Mouse (Mus musculus): ENCODE results near the gene Spock1.

Gene Spock1

DNA sequence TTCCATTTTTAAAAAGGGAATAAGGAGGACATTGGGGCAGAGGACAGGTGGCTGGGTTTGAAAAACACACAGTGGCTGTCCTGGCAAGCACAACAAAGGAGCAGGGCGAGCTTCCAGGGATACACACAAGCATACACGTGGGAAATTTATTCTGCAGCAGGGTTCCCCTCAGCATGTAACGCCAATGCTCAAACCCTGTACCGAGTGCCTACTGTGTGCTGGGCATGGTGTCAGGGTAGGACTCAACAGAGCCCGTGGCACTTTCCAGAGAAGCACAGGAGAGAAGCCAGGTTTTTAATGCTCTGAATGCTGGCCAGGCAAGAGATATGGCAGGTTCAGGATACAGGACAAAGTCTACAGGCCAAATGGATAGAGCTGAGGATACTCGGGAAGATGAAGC lies 101.8 kb downstream of the Spock1 start:
- DNase-seq (ENCODE audit: low read depth, low spot score), result no peak

- no peak for DNase-seq (ENCODE audit: low read depth, low spot score)
These were observed 109.5 kb downstream of the Spock1 start for GRCm38 (mm10) chr13:57798633-57799032.

- no peak for DNase-seq (ENCODE audit: low read depth, low spot score)
These were observed 111.0 kb downstream of the Spock1 start for GRCm38 (mm10) chr13:57796951-57797692.

DNA sequence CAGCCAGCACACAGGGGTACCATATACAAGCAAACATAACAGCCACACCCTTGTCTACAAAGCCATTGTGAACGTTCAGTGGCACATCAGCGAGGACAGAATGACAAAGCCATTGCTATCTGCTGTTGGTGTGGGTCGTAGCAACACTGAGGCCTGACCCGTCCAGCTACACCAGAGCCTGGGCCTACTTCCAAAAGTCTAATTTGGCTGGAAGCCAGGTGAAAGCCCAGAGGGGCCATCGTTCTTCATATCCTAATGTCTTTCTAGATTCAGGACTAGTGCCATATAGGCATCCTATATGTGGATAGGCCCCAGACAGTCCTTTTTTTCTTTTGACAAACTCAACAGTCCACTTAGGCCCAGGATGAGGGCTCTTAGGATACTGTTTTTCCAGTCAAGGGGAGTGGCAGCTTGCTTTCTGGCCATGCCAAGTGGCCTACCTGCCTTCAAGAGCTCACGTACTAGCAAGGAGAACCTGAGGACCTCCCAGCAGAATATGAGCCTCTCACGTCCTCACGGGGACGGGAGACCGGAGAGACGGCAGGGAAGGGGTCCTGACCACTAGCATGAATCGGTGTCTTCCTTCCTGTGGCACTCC lies 114.4 kb downstream of the Spock1 start:
- DNase-seq (ENCODE audit: low read depth, low spot score), result no peak

DNA sequence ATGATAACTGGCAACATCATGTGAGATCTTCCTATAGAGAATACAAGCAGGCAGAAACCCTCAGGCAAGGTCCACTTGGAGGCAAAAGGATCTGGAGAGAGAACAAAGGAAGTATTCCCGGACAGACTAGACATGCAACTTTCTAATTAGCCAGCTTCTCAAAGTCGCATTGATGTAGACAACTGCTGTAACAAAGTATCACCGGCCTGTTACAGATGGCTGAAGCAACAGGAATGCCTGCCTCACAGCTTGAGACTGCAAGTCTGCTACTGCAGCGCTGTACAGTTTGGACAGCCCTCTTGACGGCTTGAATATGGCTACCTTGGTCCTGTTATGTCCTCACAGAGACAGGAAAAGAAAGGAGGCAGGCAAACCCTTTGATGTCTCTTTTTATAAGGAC lies 118.3 kb downstream of the Spock1 start:
- no peak for DNase-seq (ENCODE audit: low read depth, low spot score)

- DNase-seq (ENCODE audit: low read depth, low spot score), result no peak
These were observed 119.8 kb downstream of the Spock1 start for GRCm38 (mm10) chr13:57788299-57788698.

- DNase-seq (ENCODE audit: low read depth, low spot score), result no peak
These were observed 121.9 kb downstream of the Spock1 start for GRCm38 (mm10) chr13:57786278-57786677.

DNA sequence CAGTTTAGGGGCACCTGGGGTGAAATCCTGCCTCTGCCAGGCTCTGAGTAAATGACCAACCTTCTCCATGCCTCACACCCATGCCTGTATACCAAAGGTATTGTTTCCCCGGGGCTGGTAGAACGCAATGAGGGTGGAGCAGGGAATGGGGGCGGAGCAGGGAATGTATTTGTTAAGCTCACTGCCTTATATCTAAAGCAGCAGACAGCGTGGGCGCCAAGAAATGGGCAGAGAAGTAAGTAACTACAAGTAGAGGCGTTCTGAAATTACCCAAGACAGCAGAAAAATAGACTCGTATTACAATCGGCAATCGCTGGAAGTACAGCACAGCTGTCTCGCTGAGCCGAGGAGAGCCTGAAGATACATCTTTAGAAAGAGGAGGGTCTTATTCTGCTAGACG lies 125.2 kb downstream of the Spock1 start:
- DNase-seq (ENCODE audit: low read depth, low spot score), result no peak

DNA sequence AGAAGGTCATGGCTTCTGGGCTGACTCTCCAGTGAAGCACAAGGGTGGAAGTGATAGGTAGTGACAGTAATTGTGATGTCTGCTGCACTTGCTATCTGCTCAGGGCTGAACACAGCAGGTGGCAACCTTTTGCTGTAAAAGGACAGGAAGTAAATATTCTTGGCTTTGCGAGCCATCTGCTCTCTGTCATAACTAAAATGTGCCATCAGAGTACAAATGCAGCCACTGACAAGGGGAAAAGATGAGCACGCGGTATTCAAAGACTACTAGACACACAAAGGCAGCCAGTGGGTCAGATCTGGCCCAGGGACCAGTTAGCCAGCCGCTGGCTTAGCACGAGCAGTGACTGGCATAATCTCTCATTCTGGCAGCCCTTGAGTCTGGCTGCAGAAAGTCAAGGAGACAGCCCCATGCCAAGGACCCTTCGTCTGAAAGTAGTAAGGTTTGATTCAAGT lies 126.0 kb downstream of the Spock1 start:
- DNase-seq (ENCODE audit: low read depth, low spot score), result no peak

DNA sequence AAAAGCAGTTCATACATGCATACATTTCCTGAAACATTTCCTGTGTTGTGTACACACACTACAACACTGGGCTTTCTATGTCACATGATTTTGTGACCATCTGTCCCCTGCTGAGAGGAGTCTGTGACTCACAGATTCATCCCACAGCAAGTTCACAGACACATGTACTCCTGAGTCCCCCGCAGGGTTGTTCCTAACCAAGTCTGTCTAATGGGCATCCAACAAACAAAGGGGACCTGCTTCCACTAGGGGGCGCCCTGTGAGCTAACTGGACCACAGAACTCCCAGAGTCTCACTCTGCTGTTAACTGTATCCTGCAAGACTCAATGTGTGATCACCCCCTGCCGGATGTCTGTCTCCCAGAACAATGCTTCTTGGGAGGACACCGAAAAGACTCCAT lies 129.0 kb downstream of the Spock1 start:
- DNase-seq (ENCODE audit: low read depth, low spot score), result no peak

GRCm38 (mm10) chr13:57778524-57778923 lies 129.6 kb downstream of the Spock1 start:
- DNase-seq (ENCODE audit: low read depth, low spot score), result no peak

GRCm38 (mm10) chr13:57771998-57772397 lies 136.1 kb downstream of the Spock1 start:
- no peak for DNase-seq (ENCODE audit: low read depth, low spot score)

- no peak for DNase-seq (ENCODE audit: low read depth, low spot score)
These were observed 141.4 kb downstream of the Spock1 start for GRCm38 (mm10) chr13:57766721-57767120.

- DNase-seq (ENCODE audit: low read depth, low spot score), result no peak
These were observed 147.0 kb downstream of the Spock1 start for GRCm38 (mm10) chr13:57761122-57761521.

- DNase-seq (ENCODE audit: low read depth, low spot score), result no peak
These were observed 147.5 kb downstream of the Spock1 start for GRCm38 (mm10) chr13:57760618-57761017.

DNA sequence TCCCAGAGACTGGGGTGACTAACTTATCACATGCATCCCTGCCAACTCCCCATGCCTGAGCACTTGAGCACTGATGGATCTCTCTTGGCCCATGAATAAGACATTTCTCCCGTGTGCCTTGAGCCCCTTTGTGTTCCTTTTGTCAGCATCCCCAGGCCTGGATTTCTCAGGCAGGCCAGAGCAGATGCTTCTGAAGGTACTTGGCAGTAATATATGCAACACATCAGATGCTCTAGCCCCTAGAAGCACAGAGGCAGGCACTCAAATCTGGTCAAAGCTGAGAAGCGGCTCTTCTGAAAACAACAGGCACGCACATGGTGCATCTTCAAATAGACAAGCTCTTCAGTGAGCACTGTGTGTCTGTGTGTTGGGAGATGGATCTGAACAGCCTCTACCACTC lies 151.8 kb downstream of the Spock1 start:
- no peak for DNase-seq (ENCODE audit: low read depth, low spot score)

- DNase-seq (ENCODE audit: low read depth, low spot score), result no peak
These were observed 157.3 kb downstream of the Spock1 start for GRCm38 (mm10) chr13:57750831-57751230.

DNA sequence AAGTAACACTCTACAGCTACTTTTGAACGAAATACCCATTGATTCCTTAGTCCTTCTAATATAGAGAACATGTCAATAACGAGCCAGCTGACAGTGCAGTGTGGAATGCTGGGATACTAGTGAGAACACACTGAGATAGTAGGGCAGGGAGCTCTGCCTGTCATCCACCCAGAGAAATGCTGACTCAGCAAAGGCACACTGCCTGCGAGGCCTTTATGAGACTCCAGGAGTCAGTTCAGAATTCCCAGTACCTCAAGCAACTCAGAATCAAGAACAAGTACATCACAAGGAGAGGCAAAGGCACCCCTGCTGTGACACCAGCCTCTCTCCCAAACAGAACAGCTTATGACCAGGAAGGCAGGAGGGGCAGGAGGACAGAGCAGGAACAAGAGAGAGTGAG lies 163.5 kb downstream of the Spock1 start:
- no peak for DNase-seq (ENCODE audit: low read depth, low spot score)

DNA sequence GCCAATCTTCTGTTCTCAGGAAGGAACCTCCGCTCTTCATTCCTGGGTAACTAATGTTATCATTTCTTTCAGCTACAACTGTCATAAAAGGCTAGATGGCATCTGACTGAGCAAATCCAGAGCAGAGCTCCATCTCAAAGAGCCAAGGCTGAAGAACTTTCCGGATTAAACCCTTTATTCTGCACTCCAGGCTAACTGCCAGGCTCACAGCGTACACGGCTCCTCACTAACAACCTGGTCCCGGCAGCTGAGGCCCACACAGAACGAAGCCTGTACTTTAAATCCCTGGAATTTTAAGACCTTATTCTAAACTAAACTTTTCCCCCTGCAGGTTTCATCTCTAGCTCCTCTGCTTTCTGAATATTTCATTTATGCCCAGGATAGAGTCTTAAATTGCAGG lies 166.9 kb downstream of the Spock1 start:
- DNase-seq (ENCODE audit: low read depth, low spot score), result no peak

DNA sequence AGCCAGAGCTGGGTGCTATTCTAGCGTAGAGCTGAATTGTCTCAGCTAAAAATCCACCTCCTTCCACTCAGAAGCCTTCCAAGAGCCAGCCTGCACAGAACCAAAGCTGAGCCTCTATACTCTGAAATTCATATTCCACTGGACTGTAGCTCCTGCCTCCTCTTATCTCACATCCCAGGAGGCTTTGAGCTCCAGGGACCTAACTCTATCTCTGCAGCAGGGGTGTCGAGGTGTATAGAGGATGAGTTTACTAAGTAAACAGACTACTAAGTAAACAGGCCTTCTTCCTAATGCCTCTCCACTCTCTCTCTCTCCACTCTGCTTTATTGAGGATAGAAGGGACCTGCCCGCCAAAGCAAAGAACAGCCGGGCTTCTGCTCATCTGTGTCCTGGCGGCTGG lies 167.7 kb downstream of the Spock1 start:
- no peak for DNase-seq (ENCODE audit: low read depth, low spot score)

- DNase-seq (ENCODE audit: low read depth, low spot score), result no peak
These were observed 172.1 kb downstream of the Spock1 start for GRCm38 (mm10) chr13:57736060-57736459.

DNA sequence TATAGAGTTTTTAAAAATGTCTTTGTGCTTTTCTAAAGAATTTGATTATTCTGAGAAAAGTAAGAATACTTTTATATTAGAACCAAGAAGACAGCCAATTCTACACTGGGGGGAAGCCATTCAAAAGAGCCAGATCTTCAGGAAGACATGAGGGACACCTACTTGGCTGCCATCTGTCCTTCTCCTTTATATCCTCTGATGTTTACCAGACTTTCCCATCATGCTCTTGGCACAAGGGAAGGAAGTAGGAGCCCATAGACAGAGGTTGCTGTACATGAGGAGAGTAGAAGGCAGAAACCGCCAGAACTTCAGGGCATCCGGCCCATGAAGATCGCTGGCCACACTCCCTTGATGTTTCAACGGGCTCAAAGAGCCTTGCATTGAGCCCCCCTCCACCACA lies 173.6 kb downstream of the Spock1 start:
- no peak for DNase-seq (ENCODE audit: low read depth, low spot score)

DNA sequence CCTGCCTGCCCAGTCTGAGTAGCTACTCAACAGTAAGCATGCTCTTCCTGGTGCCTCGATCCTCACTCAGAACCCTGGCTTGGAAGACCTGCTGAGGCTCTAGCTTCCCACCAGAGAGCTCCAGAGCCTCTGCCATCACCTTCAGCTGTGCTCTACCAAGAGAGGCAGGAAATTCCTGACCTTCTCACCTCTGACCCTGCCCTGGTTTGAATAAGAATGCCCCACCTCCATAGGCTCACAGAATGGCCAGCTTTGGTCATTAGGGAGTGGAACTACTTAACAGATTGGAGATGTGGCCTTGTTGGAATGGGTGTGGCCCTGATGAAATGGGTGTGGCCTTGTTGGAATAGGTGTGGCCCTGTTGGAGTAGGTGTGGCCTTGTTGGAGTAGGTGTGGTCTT lies 174.6 kb downstream of the Spock1 start:
- DNase-seq (ENCODE audit: low read depth, low spot score), result no peak

Data from A20 (cell line).